Mouse (Mus musculus) heart, postnatal 0 days (tissue): ENCODE results near the gene Mrpl33.
"Not testable (repeated sequence)": the region's sequence is repeated elsewhere in the genome, so short reads cannot be mapped to it uniquely, and the experiment has no call there.

Experiments
- CTCF ChIP-seq: IDR thresholded peaks from 2 replicates; pipeline ENCODE4 v1.5.1; 2016; ENCODE audit warnings: antibody characterized with exemption, control low read depth, low read depth
- EP300 ChIP-seq: IDR thresholded peaks from 2 replicates; pipeline ENCODE4 v1.6.1; 2016; ENCODE audit warnings: antibody characterized with exemption, low read depth

DNA sequence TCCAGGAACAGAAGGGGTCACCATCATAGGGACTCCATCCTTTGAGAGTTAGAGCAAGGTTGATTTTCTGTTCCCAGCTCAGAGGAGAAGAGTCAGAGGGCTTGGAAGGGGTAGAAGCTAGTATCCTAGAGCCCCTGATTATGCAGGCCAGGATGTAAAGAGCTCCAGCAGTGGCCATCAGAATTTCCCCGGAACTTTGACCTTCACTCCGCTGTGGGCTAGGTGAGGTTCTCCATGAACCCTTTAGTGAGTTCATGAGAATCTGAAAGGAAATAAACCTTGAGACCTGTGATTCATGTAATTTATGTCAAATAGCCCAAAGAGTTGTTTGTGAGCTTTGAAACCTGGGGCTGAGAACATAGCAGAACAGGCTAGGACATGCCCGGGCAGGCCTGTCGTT lies 34.4 kb downstream of the Mrpl33 start:
- not testable (repeated sequence) for TF ChIP-seq CTCF, EP300
